Mouse (Mus musculus): Measurements from ENCODE around the gene Rasa3. TPM values are rescaled to one million over a fixed set of nuclear protein-coding genes. Genes with fewer than 3 reads are reported as not detected.

Gene Rasa3
- polyA plus RNA-seq, 1 experiment from 2014 or later, result 19.2 TPM

- no peak overlapping the region for H3K27ac ChIP-seq (ENCODE audit: low read length)
- 53% methylated on average over 9 of the region's 9 CpGs for WGBS (ENCODE audit: insufficient replicate concordance)
- H3K9me3 ChIP-seq (replicated peaks; ENCODE audit: control insufficient read depth, low read length), result no peaks in the 10 kb centered on the region
- H3K4me3 ChIP-seq (ENCODE audit: low read depth, low read length), result no peak overlapping the region
- H3K9ac ChIP-seq (ENCODE audit: low read depth, low read length), result no peak overlapping the region
- H3K27me3 ChIP-seq (ENCODE audit: control insufficient read depth, insufficient read depth, low read depth, low read length), result no peaks in the 10 kb centered on the region
- H3K4me2 ChIP-seq (ENCODE audit: low read depth, low read length), result no peak overlapping the region
- peaks cover 5% of the 10 kb centered on the region; the same call in 1 of the 2 replicates for H3K4me1 ChIP-seq (ENCODE audit: control insufficient read depth, low read depth, low read length)
- H3K36me3 ChIP-seq (ENCODE audit: control insufficient read depth, insufficient read depth), result no peaks in the 10 kb centered on the region
- no peak for ATAC-seq (ENCODE audit: low read depth)
Measured at GRCm38 (mm10) chr8:13623038-13623750, 54.2 kb downstream of the Rasa3 start.

- H3K27me3 ChIP-seq (ENCODE audit: control insufficient read depth, insufficient read depth, low read depth, low read length), result no peaks in the 10 kb centered on the region
- no peak overlapping the region for H3K27ac ChIP-seq (ENCODE audit: low read length)
- WGBS (ENCODE audit: insufficient replicate concordance), result 70% methylated on average over 9 of the region's 9 CpGs
- no peaks in the 10 kb centered on the region for H3K36me3 ChIP-seq (ENCODE audit: control insufficient read depth, insufficient read depth)
- no peak overlapping the region for H3K4me2 ChIP-seq (ENCODE audit: low read depth, low read length)
- peaks cover 5% of the 10 kb centered on the region; the same call in 1 of the 2 replicates for H3K4me1 ChIP-seq (ENCODE audit: control insufficient read depth, low read depth, low read length)
- H3K9me3 ChIP-seq (replicated peaks; ENCODE audit: control insufficient read depth, low read length), result no peaks in the 10 kb centered on the region
- no peak overlapping the region for H3K9ac ChIP-seq (ENCODE audit: low read depth, low read length)
- no peak for ATAC-seq (ENCODE audit: low read depth)
- H3K4me3 ChIP-seq (ENCODE audit: low read depth, low read length), result no peak overlapping the region
Measured at GRCm38 (mm10) chr8:13620226-13620920, 57.0 kb downstream of the Rasa3 start.

GRCm38 (mm10) chr8:13616831-13617505, 60.4 kb downstream of the Rasa3 start:
- H3K27ac ChIP-seq (ENCODE audit: low read length), result no peak overlapping the region
- H3K4me2 ChIP-seq (ENCODE audit: low read depth, low read length), result no peak overlapping the region
- no peak overlapping the region for H3K9ac ChIP-seq (ENCODE audit: low read depth, low read length)
- WGBS (ENCODE audit: insufficient replicate concordance), result 77% methylated on average over 17 of the region's 17 CpGs
- H3K4me3 ChIP-seq (ENCODE audit: low read depth, low read length), result no peak overlapping the region
- H3K4me1 ChIP-seq (ENCODE audit: control insufficient read depth, low read depth, low read length), result no peaks in the 10 kb centered on the region
- no peak for ATAC-seq (ENCODE audit: low read depth)
- no peaks in the 10 kb centered on the region for H3K9me3 ChIP-seq (replicated peaks; ENCODE audit: control insufficient read depth, low read length)
- no peaks in the 10 kb centered on the region for H3K27me3 ChIP-seq (ENCODE audit: control insufficient read depth, insufficient read depth, low read depth, low read length)
- H3K36me3 ChIP-seq (ENCODE audit: control insufficient read depth, insufficient read depth), result no peaks in the 10 kb centered on the region

- Histone ChIP-seq H3K4me3 (ENCODE audit: low read depth, low read length) (no peak overlapping the region), H3K9ac (ENCODE audit: low read depth, low read length) (no peak overlapping the region), H3K36me3 (ENCODE audit: control insufficient read depth, insufficient read depth) (no peaks in the 10 kb centered on the region), H3K27me3 (ENCODE audit: control insufficient read depth, insufficient read depth, low read depth, low read length) (no peaks in the 10 kb centered on the region), H3K4me2 (ENCODE audit: low read depth, low read length) (no peak overlapping the region), H3K27ac (ENCODE audit: low read length) (no peak overlapping the region), H3K4me1 (ENCODE audit: control insufficient read depth, low read depth, low read length) (no peaks in the 10 kb centered on the region), H3K9me3 (replicated peaks; ENCODE audit: control insufficient read depth, low read length) (no peaks in the 10 kb centered on the region)
- ATAC-seq (ENCODE audit: low read depth), result no peak
- 66% methylated on average over 10 of the region's 10 CpGs for WGBS (ENCODE audit: insufficient replicate concordance)
Measured at GRCm38 (mm10) chr8:13614924-13615391, 62.4 kb downstream of the Rasa3 start.

GRCm38 (mm10) chr8:13614136-13614535, 63.3 kb downstream of the Rasa3 start:
- Histone ChIP-seq H3K27me3 (ENCODE audit: control insufficient read depth, insufficient read depth, low read depth, low read length) (no peaks in the 10 kb centered on the region), H3K36me3 (ENCODE audit: control insufficient read depth, insufficient read depth) (no peaks in the 10 kb centered on the region), H3K4me1 (ENCODE audit: control insufficient read depth, low read depth, low read length) (no peaks in the 10 kb centered on the region), H3K4me2 (ENCODE audit: low read depth, low read length) (no peak overlapping the region), H3K9me3 (replicated peaks; ENCODE audit: control insufficient read depth, low read length) (no peaks in the 10 kb centered on the region), H3K4me3 (ENCODE audit: low read depth, low read length) (no peak overlapping the region), H3K9ac (ENCODE audit: low read depth, low read length) (no peak overlapping the region), H3K27ac (ENCODE audit: low read length) (no peak overlapping the region)
- ATAC-seq (ENCODE audit: low read depth), result no peak
- 77% methylated on average over 9 of the region's 9 CpGs for WGBS (ENCODE audit: insufficient replicate concordance)

- H3K9me3 ChIP-seq (replicated peaks; ENCODE audit: control insufficient read depth, low read length), result no peaks in the 10 kb centered on the region
- H3K9ac ChIP-seq (ENCODE audit: low read depth, low read length), result no peak overlapping the region
- no peaks in the 10 kb centered on the region for H3K27me3 ChIP-seq (ENCODE audit: control insufficient read depth, insufficient read depth, low read depth, low read length)
- ATAC-seq (ENCODE audit: low read depth), result no peak
- no peak overlapping the region for H3K27ac ChIP-seq (ENCODE audit: low read length)
- H3K36me3 ChIP-seq (ENCODE audit: control insufficient read depth, insufficient read depth), result no peaks in the 10 kb centered on the region
- 79% methylated on average over 12 of the region's 12 CpGs for WGBS (ENCODE audit: insufficient replicate concordance)
- no peak overlapping the region for H3K4me2 ChIP-seq (ENCODE audit: low read depth, low read length)
- no peak overlapping the region for H3K4me3 ChIP-seq (ENCODE audit: low read depth, low read length)
- no peaks in the 10 kb centered on the region for H3K4me1 ChIP-seq (ENCODE audit: control insufficient read depth, low read depth, low read length)
Measured at GRCm38 (mm10) chr8:13611702-13612101, 65.7 kb downstream of the Rasa3 start.

- Histone ChIP-seq H3K4me1 (ENCODE audit: control insufficient read depth, low read depth, low read length) (peaks cover 4% of the 10 kb centered on the region; the same call in 1 of the 2 replicates), H3K4me2 (ENCODE audit: low read depth, low read length) (no peak overlapping the region)
Measured at GRCm38 (mm10) chr8:13609971-13610370, 67.4 kb downstream of the Rasa3 start.

GRCm38 (mm10) chr8:13608946-13609345, 68.5 kb downstream of the Rasa3 start:
- Histone ChIP-seq H3K9me3 (replicated peaks; ENCODE audit: control insufficient read depth, low read length) (no peaks in the 10 kb centered on the region), H3K27ac (ENCODE audit: low read length) (no peak overlapping the region), H3K4me2 (ENCODE audit: low read depth, low read length) (no peak overlapping the region), H3K36me3 (ENCODE audit: control insufficient read depth, insufficient read depth) (no peaks in the 10 kb centered on the region; the same call in 1 of the 2 replicates), H3K4me1 (ENCODE audit: control insufficient read depth, low read depth, low read length) (peaks cover 4% of the 10 kb centered on the region; the same call in 1 of the 2 replicates), H3K27me3 (ENCODE audit: control insufficient read depth, insufficient read depth, low read depth, low read length) (no peaks in the 10 kb centered on the region), H3K9ac (ENCODE audit: low read depth, low read length) (no peak overlapping the region), H3K4me3 (ENCODE audit: low read depth, low read length) (no peak overlapping the region)
- no peak for ATAC-seq (ENCODE audit: low read depth)
- WGBS (ENCODE audit: insufficient replicate concordance), result 67% methylated on average over 6 of the region's 6 CpGs

More at GRCm38 (mm10) chr8:13609971-13610370, 67.4 kb downstream of the Rasa3 start:
- no peak for ATAC-seq (ENCODE audit: low read depth)
- Histone ChIP-seq H3K36me3 (ENCODE audit: control insufficient read depth, insufficient read depth) (no peaks in the 10 kb centered on the region), H3K9me3 (replicated peaks; ENCODE audit: control insufficient read depth, low read length) (no peaks in the 10 kb centered on the region), H3K9ac (ENCODE audit: low read depth, low read length) (no peak overlapping the region), H3K4me3 (ENCODE audit: low read depth, low read length) (no peak overlapping the region), H3K27me3 (ENCODE audit: control insufficient read depth, insufficient read depth, low read depth, low read length) (no peaks in the 10 kb centered on the region), H3K27ac (ENCODE audit: low read length) (no peak overlapping the region)
- 29% methylated on average over 5 of the region's 5 CpGs for WGBS (ENCODE audit: insufficient replicate concordance)
